Comparison of ENCODE assay signal across 17 mouse cellular contexts in the genomic region with DNA sequence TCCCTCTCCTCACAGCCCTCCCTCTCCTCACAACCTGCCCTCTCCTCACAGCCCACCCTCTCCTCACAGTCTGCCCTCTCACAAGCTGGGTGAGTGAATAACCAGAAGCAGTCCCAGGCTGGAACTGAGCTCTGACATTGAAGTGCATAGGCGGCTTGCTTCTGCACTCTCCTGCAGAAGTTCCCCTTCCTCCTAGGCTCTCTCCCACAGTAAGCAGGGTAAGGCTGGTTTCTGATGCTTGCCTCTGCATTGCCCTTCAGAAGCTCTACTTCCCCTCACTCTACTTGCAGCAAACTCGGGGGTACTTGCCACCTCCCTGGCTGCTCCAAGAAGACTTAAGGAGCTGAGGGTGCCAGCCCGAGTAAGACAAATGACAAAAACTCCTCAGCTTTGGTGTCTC.
"Had no signal": no experiment of that assay in that cellular context is flagged by ENCODE, and none has a peak within 500 bp of the region (broad histone marks: within the 10 kb centered on the region; RNA-seq: fewer than 3 reads in every experiment).

No protein-coding gene starts in this region.

- DNase-seq: kidney, adult 18-20 months; kidney, postnatal 10 days; kidney, postnatal 4 days; lung, adult 2 months; lung, postnatal 4 days; right cerebral cortex, postnatal 14 days; thymus, adult 2 months; thymus, postnatal 25 days had no signal

- ATAC-seq: intestine, embryonic 15.5 days; lung, postnatal 0 days; midbrain, embryonic 13.5 days had no signal

- H3K36me3 ChIP-seq: intestine, embryonic 15.5 days; limb, embryonic 10.5 days; liver, embryonic 15.5 days; midbrain, embryonic 13.5 days; neural tube, embryonic 13.5 days; stomach, embryonic 15.5 days had no signal

- H3K4me2 ChIP-seq: intestine, embryonic 15.5 days; liver, embryonic 11.5 days; liver, embryonic 15.5 days; midbrain, embryonic 13.5 days; neural tube, embryonic 13.5 days; stomach, embryonic 15.5 days had no signal

- H3K4me1 ChIP-seq: intestine, embryonic 15.5 days; limb, embryonic 10.5 days; midbrain, embryonic 13.5 days; neural tube, embryonic 13.5 days; stomach, embryonic 15.5 days had no signal

- H3K9me3 ChIP-seq: intestine, embryonic 15.5 days; limb, embryonic 10.5 days; liver, embryonic 15.5 days; midbrain, embryonic 13.5 days; neural tube, embryonic 13.5 days; stomach, embryonic 15.5 days had no signal

- H3K4me3 ChIP-seq: intestine, embryonic 15.5 days; left cerebral cortex, adult 2 months; limb, embryonic 10.5 days; liver, embryonic 15.5 days; midbrain, embryonic 13.5 days; neural tube, embryonic 13.5 days; stomach, embryonic 15.5 days had no signal

- H3K27me3 ChIP-seq: intestine, embryonic 15.5 days; liver, embryonic 15.5 days; midbrain, embryonic 13.5 days; stomach, embryonic 15.5 days had no signal

- H3K27ac ChIP-seq: intestine, embryonic 15.5 days; left cerebral cortex, adult 2 months; limb, embryonic 10.5 days; liver, embryonic 15.5 days; midbrain, embryonic 13.5 days; neural tube, embryonic 13.5 days; stomach, embryonic 15.5 days had no signal

- H3K9ac ChIP-seq: intestine, embryonic 15.5 days; liver, embryonic 15.5 days; midbrain, embryonic 13.5 days; neural tube, embryonic 13.5 days; stomach, embryonic 15.5 days had no signal
